Mouse (Mus musculus): ENCODE measurements around the gene Midn. TPM values are rescaled to one million over a fixed set of nuclear protein-coding genes. Genes with fewer than 3 reads are reported as not detected.

The Midn gene
- polyA plus RNA-seq, 1 experiment from 2014 or later = 67.1 TPM

DNA sequence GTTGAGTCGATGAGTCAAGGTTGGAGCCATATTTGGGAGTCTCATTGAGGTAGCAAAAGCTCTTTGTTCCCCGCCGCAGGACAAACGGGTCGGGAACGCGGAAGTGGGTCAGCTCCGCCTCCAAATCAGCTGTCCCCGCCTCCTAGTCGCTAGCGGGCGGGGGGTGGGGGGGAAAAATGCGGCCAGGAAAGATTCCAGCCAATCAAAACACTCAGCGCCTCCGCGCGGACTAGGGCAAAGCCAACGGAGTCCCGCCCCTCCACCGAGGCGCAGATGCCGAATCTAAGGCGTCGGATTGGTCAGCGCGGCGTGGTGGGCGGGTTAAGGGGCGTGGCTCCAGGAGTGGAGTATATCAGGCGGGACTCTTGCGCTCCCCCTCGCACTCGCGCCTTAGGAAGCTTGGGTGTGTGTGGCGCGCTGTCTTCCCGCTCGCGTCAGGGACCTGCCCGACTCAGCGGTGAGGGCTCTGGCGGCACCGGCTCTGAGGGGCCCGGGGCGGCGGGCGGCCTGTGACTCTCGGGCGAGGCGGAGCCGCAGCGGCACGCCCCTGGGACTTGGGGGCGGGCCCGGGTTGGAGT is 19.5 kb downstream of the Midn start:
- ATAC-seq (ENCODE audit: low FRiP score) = peak; percentile 92
- Histone ChIP-seq H3K27me3 (ENCODE audit: control insufficient read depth, insufficient read depth, low read length) (0 out of 2 replicates have a peak, but pooled peaks cover 2% of the 10 kb centered on the region), H3K4me2 (replicated peaks; ENCODE audit: low read depth, low read length) (peak overlapping the region; percentile 57), H3K4me3 (ENCODE audit: low read depth, low read length) (peak overlapping the region; percentile 95), H3K27ac (ENCODE audit: low read depth, low read length) (peak overlapping the region; percentile 97), H3K36me3 (ENCODE audit: control insufficient read depth, insufficient read depth, low read length) (peaks cover 17% of the 10 kb centered on the region), H3K9me3 (ENCODE audit: control insufficient read depth, low read length) (no peaks in the 10 kb centered on the region), H3K9ac (ENCODE audit: low read depth, low read length) (peak overlapping the region; percentile 99), H3K4me1 (replicated peaks; ENCODE audit: control insufficient read depth, insufficient read depth, low read length) (peaks cover 17% of the 10 kb centered on the region)
- WGBS = under 1% methylated on average over 55 of the region's 55 CpGs
- DNase-seq (ENCODE audit: low spot score) = peak; percentile 99

DNA sequence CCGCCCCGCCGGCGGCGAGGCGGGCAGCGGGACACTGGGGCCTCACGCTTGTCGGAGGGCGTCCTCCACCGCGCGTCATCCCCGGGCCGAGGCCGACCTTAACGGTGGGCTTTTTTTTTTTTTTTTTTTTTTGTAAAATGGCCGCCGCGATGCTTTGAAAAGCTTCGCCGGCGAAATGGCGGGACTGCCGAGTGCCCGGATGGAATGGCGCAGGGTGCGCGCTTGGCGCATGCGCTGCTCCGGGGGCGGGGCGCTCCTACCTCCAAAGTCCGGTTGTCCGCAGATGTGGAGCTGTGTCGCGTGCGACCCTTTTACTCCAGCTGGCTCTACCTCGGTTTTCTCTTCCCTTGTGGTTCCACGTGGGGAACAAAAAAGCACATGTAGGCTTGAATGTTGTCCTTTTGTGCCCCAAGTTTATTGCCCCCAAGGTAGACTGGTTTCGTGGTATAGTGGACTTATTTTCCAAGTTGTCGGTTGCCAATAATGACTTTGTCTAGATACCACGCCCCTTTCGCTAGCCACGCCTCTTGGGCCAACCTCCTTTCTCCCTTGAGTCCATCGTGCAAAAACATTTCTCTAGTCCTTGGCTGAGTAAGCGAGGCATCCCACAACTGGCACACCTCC is 20.1 kb downstream of the Midn start:
- Histone ChIP-seq H3K36me3 (ENCODE audit: control insufficient read depth, insufficient read depth, low read length) (peaks cover 17% of the 10 kb centered on the region), H3K4me3 (ENCODE audit: low read depth, low read length) (peak overlapping the region; percentile 95), H3K27me3 (ENCODE audit: control insufficient read depth, insufficient read depth, low read length) (0 out of 2 replicates have a peak, but pooled peaks cover 2% of the 10 kb centered on the region), H3K4me2 (replicated peaks; ENCODE audit: low read depth, low read length) (peak overlapping the region; percentile 57), H3K9me3 (ENCODE audit: control insufficient read depth, low read length) (no peaks in the 10 kb centered on the region), H3K4me1 (replicated peaks; ENCODE audit: control insufficient read depth, insufficient read depth, low read length) (peaks cover 17% of the 10 kb centered on the region), H3K27ac (ENCODE audit: low read depth, low read length) (peak overlapping the region; percentile 97), H3K9ac (ENCODE audit: low read depth, low read length) (peak overlapping the region; percentile 99)
- ATAC-seq (ENCODE audit: low FRiP score) (peak; percentile 61), DNase-seq (ENCODE audit: low spot score) (peak; percentile 96)
- 0% methylated on average over 41 of the region's 48 CpGs for WGBS

DNA sequence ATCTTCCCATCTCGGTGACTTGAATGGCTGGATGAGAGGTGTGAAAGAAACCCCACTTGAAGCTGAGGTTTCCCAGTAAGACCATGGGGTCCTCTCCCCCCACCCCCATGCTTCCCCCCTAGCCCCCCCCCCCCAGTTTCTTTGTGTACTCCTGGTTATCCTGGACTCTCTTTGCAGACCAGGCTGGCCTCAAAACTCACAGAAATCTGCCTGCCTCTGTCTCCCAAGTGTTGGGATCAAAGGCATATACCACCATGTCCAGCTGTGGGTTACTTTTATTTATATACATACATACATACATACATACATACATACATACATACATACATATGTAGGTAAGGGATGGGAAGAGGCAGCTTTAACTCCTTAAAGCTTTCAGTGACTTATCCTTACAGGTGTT is 21.0 kb downstream of the Midn start:
- DNase-seq (ENCODE audit: low spot score) (no peak), ATAC-seq (ENCODE audit: low FRiP score) (no peak)
- H3K27ac ChIP-seq (ENCODE audit: low read depth, low read length) = no peak overlapping the region
- peak overlapping the region; percentile 95; the same call in 1 of the 2 replicates for H3K4me3 ChIP-seq (ENCODE audit: low read depth, low read length)
- H3K9me3 ChIP-seq (ENCODE audit: control insufficient read depth, low read length) = no peaks in the 10 kb centered on the region
- peak overlapping the region; percentile 57 for H3K4me2 ChIP-seq (replicated peaks; ENCODE audit: low read depth, low read length)
- WGBS = 77% methylated on average over 1 of the region's 1 CpGs
- H3K9ac ChIP-seq (ENCODE audit: low read depth, low read length) = peak overlapping the region; percentile 99; the same call in 1 of the 2 replicates
- H3K36me3 ChIP-seq (ENCODE audit: control insufficient read depth, insufficient read depth, low read length) = peaks cover 17% of the 10 kb centered on the region
- peaks cover 17% of the 10 kb centered on the region for H3K4me1 ChIP-seq (replicated peaks; ENCODE audit: control insufficient read depth, insufficient read depth, low read length)
- H3K27me3 ChIP-seq (ENCODE audit: control insufficient read depth, insufficient read depth, low read length) = 0 out of 2 replicates have a peak, but pooled peaks cover 2% of the 10 kb centered on the region

DNA sequence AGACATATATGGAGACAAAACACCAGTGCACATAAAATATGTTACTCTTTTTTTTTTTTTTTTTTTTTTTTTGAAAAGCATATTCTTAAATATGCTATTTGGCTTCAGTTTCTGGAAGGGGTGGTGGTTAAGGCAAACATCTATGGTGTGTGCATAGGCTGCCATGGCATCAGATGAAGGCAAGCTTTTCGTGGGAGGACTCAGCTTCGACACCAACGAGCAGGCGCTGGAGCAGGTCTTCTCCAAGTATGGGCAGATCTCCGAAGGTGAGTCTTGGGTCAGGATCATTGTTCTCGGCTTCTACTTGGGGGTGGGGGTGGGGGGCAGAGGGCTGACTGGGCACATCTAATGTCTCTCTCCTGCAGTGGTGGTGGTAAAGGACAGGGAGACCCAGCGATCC is 21.6 kb downstream of the Midn start:
- Histone ChIP-seq H3K27ac (ENCODE audit: low read depth, low read length) (no peak overlapping the region), H3K9ac (ENCODE audit: low read depth, low read length) (no peak overlapping the region), H3K36me3 (ENCODE audit: control insufficient read depth, insufficient read depth, low read length) (peaks cover 17% of the 10 kb centered on the region), H3K27me3 (ENCODE audit: control insufficient read depth, insufficient read depth, low read length) (no peaks in the 10 kb centered on the region), H3K4me3 (ENCODE audit: low read depth, low read length) (no peak overlapping the region), H3K4me2 (replicated peaks; ENCODE audit: low read depth, low read length) (no peak overlapping the region), H3K4me1 (replicated peaks; ENCODE audit: control insufficient read depth, insufficient read depth, low read length) (peaks cover 13% of the 10 kb centered on the region), H3K9me3 (ENCODE audit: control insufficient read depth, low read length) (no peaks in the 10 kb centered on the region)
- WGBS = 94% methylated on average over 7 of the region's 7 CpGs
- ATAC-seq (ENCODE audit: low FRiP score) (no peak), DNase-seq (ENCODE audit: low spot score) (no peak)

GRCm38 (mm10) chr10:80170052-80170451 is 22.0 kb downstream of the Midn start:
- Histone ChIP-seq H3K36me3 (ENCODE audit: control insufficient read depth, insufficient read depth, low read length) (peaks cover 17% of the 10 kb centered on the region), H3K4me1 (replicated peaks; ENCODE audit: control insufficient read depth, insufficient read depth, low read length) (peaks cover 11% of the 10 kb centered on the region), H3K4me2 (replicated peaks; ENCODE audit: low read depth, low read length) (no peak overlapping the region), H3K27me3 (ENCODE audit: control insufficient read depth, insufficient read depth, low read length) (no peaks in the 10 kb centered on the region), H3K9ac (ENCODE audit: low read depth, low read length) (no peak overlapping the region), H3K9me3 (ENCODE audit: control insufficient read depth, low read length) (no peaks in the 10 kb centered on the region), H3K4me3 (ENCODE audit: low read depth, low read length) (no peak overlapping the region), H3K27ac (ENCODE audit: low read depth, low read length) (no peak overlapping the region)
- ATAC-seq (ENCODE audit: low FRiP score) (no peak), DNase-seq (ENCODE audit: low spot score) (no peak)
- 96% methylated on average over 16 of the region's 16 CpGs for WGBS

- ATAC-seq (ENCODE audit: low FRiP score) (no peak), DNase-seq (ENCODE audit: low spot score) (no peak)
- Histone ChIP-seq H3K36me3 (ENCODE audit: control insufficient read depth, insufficient read depth, low read length) (peaks cover 17% of the 10 kb centered on the region), H3K4me3 (ENCODE audit: low read depth, low read length) (no peak overlapping the region), H3K4me2 (replicated peaks; ENCODE audit: low read depth, low read length) (no peak overlapping the region), H3K27me3 (ENCODE audit: control insufficient read depth, insufficient read depth, low read length) (no peaks in the 10 kb centered on the region), H3K4me1 (replicated peaks; ENCODE audit: control insufficient read depth, insufficient read depth, low read length) (peaks cover 8% of the 10 kb centered on the region; the same call in 1 of the 2 replicates), H3K9ac (ENCODE audit: low read depth, low read length) (no peak overlapping the region), H3K9me3 (ENCODE audit: control insufficient read depth, low read length) (no peaks in the 10 kb centered on the region), H3K27ac (ENCODE audit: low read depth, low read length) (no peak overlapping the region)
- 97% methylated on average over 19 of the region's 19 CpGs for WGBS
Observed at GRCm38 (mm10) chr10:80170601-80171021, 22.5 kb downstream of the Midn start.

- H3K36me3 ChIP-seq (ENCODE audit: control insufficient read depth, insufficient read depth, low read length) = peaks cover 17% of the 10 kb centered on the region
- no peaks in the 10 kb centered on the region for H3K9me3 ChIP-seq (ENCODE audit: control insufficient read depth, low read length)
- DNase-seq (ENCODE audit: low spot score) (no peak), ATAC-seq (ENCODE audit: low FRiP score) (no peak)
- WGBS = 86% methylated on average over 15 of the region's 15 CpGs
- no peak overlapping the region for H3K9ac ChIP-seq (ENCODE audit: low read depth, low read length)
- no peak overlapping the region for H3K4me3 ChIP-seq (ENCODE audit: low read depth, low read length)
- 0 out of 2 replicates have a peak overlapping the region, but pooled peaks have one; percentile 7 for H3K4me2 ChIP-seq (replicated peaks; ENCODE audit: low read depth, low read length)
- no peaks in the 10 kb centered on the region for H3K27me3 ChIP-seq (ENCODE audit: control insufficient read depth, insufficient read depth, low read length)
- H3K27ac ChIP-seq (ENCODE audit: low read depth, low read length) = peak overlapping the region; percentile 86; the same call in 1 of the 2 replicates
- H3K4me1 ChIP-seq (replicated peaks; ENCODE audit: control insufficient read depth, insufficient read depth, low read length) = peaks cover 8% of the 10 kb centered on the region; the same call in 1 of the 2 replicates
Observed at GRCm38 (mm10) chr10:80171252-80171651, 23.2 kb downstream of the Midn start.

DNA sequence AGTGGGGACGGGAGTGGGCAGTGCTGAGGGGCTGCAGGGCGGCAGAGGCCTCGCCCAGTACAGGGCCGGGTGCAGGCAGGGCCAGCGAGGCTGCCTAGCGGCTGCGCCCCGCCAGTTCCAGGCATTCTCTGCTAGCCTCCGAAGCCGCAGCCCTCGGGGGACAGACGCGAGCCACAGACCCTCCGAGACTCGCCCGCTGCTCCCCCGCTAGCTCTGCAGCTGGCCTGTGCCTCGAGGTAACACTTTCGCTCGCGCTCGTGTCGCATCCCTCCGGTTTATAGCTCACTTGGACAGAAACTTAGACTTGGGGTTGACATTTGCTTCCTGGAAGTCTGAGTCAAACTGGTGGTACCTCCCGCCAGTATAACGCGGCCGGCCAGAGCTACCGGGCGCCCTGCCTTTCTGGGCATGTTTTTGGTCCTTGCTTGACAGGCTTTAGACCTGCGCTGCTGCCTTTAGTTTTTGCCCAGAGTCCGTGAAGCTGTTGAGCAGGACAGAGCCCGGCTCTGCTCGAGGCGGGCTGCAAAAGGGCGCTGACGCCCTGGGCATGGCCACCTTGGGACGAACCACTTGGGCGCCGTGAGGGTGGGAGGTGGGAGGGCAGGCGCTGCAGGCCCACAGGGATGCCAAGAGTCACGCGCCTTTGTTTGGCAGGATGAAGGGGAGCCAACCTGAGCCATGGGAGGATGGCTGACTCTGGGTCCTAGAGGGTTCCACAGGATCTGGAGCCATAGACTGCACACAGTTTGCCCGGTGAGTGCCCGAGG is 23.9 kb downstream of the Midn start:
- no peaks in the 10 kb centered on the region for H3K27me3 ChIP-seq (ENCODE audit: control insufficient read depth, insufficient read depth, low read length)
- WGBS = 83% methylated on average over 44 of the region's 45 CpGs
- peaks cover 6% of the 10 kb centered on the region; the same call in 1 of the 2 replicates for H3K4me1 ChIP-seq (replicated peaks; ENCODE audit: control insufficient read depth, insufficient read depth, low read length)
- peak overlapping the region; percentile 50 for H3K4me3 ChIP-seq (ENCODE audit: low read depth, low read length)
- H3K9me3 ChIP-seq (ENCODE audit: control insufficient read depth, low read length) = no peaks in the 10 kb centered on the region
- peak overlapping the region; percentile 86 for H3K27ac ChIP-seq (ENCODE audit: low read depth, low read length)
- DNase-seq (ENCODE audit: low spot score) = peak; percentile 25
- H3K36me3 ChIP-seq (ENCODE audit: control insufficient read depth, insufficient read depth, low read length) = peaks cover 17% of the 10 kb centered on the region
- H3K4me2 ChIP-seq (replicated peaks; ENCODE audit: low read depth, low read length) = peak overlapping the region; percentile 67
- no peak for ATAC-seq (ENCODE audit: low FRiP score)
- peak overlapping the region; percentile 52; the same call in 1 of the 2 replicates for H3K9ac ChIP-seq (ENCODE audit: low read depth, low read length)
